Mouse (Mus musculus) midbrain, embryonic 12.5 days (tissue): ENCODE data around the gene Srrm4. TPM values are rescaled to one million over a fixed set of nuclear protein-coding genes. Genes with fewer than 3 reads are reported as not detected.

Source experiments
- ATAC-seq: fragments of 200-750 bp; cut with Nextera tagmentation; 2 replicates; pipeline ENCODE4 v1.8.0; 2017; ENCODE audit warnings: low read depth, moderate TSS enrichment, moderate library complexity; ENCODE audit not compliant: low FRiP score
- H3K27ac ChIP-seq: fragments of 300-500 bp; sonication (generic); replicated peaks from 2 replicates; pipeline ENCODE4 v1.5.1; 2016; ENCODE audit warnings: mild to moderate bottlenecking
- H3K27me3 ChIP-seq: fragments of 300-500 bp; sonication (generic); 2 replicates; pipeline ENCODE4 v1.6.1; 2016; ENCODE audit warnings: mild to moderate bottlenecking
- H3K36me3 ChIP-seq: fragments of 300-500 bp; sonication (generic); 2 replicates; pipeline ENCODE4 v1.6.1; 2016
- H3K4me1 ChIP-seq: fragments of 300-500 bp; sonication (generic); 2 replicates; pipeline ENCODE4 v1.6.1; 2016
- H3K4me2 ChIP-seq: fragments of 300-500 bp; sonication (generic); replicated peaks from 2 replicates; pipeline ENCODE4 v1.6.1; 2016; ENCODE audit warnings: mild to moderate bottlenecking, moderate library complexity
- H3K4me3 ChIP-seq: fragments of 300-500 bp; sonication (generic); 2 replicates; pipeline ENCODE4 v1.5.1; 2016; ENCODE audit warnings: mild to moderate bottlenecking
- H3K9ac ChIP-seq: fragments of 300-500 bp; sonication (generic); replicated peaks from 2 replicates; pipeline ENCODE4 v1.6.1; 2016; ENCODE audit warnings: mild to moderate bottlenecking, moderate library complexity
- H3K9me3 ChIP-seq: fragments of 300-500 bp; sonication (generic); 2 replicates; pipeline ENCODE4 v1.6.1; 2016; ENCODE audit warnings: mild to moderate bottlenecking
- WGBS: fragments of 180-500 bp; shearing (Covaris S2); methylation state at CpG from one replicate; pipeline ENCODE4 v1.1.7; 2016; 5-methylcytosine and 5-hydroxymethylcytosine counted together
- polyA plus RNA-seq: library from polyadenylated mRNA; unstranded; fragments of >200 nt; fragmentation: Nextera tagmentation; extraction: Ambion mirVana; gene quantifications from 2 replicates; pipeline ENCODE4 v1.2.1, GENCODE M21; 2016

Gene Srrm4
- polyA plus RNA-seq, 1 experiment from 2014 or later = 21.8 TPM

DNA sequence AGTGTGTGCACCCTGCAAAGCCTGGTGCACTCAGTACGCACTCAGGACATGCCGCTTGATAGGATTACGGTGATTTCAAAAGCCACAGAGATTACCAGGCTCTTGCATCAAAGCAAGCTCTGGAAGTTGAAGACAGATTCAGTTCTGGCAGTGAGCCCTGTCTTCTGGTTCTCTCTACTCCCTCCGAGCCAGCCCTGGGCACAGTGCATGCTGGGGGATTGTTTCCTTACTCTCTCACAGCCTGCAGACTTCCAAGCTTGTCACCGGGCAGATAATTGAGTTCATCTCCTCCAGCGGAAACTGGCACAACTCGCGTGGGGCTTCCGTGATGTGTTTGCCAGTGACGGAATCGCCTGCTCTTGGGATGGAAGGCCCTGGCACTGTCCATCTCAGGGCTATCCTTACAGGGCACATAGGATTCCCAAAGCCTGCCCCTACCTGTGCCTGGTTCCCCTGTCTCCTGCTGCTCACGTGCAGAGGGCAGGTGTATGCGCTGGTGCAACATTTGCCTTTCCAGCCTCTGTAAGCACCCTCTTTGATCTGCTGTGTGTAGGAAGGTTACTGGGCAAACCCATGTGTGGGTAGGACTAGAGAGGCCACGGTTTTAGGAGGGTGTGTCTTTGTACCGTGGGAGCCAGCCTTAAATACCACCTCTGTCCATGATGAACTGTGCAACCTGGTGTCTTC is 201.6 kb downstream of the Srrm4 start:
- Histone ChIP-seq H3K9ac (no peak overlapping the region), H3K36me3 (no peaks in the 10 kb centered on the region), H3K4me2 (no peak overlapping the region; the same call in 1 of the 2 replicates), H3K4me3 (no peak overlapping the region), H3K9me3 (no peaks in the 10 kb centered on the region), H3K4me1 (peaks cover 3% of the 10 kb centered on the region; the same call in 1 of the 2 replicates), H3K27ac (0 out of 2 replicates have a peak overlapping the region, but pooled peaks have one; percentile 11), H3K27me3 (peaks cover 5% of the 10 kb centered on the region; the same call in 1 of the 2 replicates)
- WGBS = 55% methylated on average over 15 of the region's 15 CpGs
- peak; percentile 58 for ATAC-seq

DNA sequence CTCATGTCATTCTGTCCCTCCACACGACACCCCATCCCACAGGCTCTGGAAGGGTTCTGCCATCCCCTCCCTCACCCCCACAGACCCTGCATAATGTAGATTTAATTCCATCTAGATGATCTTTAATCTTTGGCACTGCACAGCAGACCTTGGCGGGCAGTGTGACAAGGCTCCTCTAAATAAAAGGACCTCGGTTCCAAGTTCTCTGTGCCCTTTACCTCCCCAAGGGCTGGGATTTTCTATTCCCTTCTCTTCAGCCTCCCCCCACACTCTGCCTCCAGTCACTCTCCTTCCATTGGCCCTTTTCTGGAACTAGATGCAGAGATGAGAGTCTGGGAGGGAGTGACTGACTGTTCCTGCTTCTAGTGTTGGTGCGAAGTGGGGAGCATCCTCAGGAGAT is 202.3 kb downstream of the Srrm4 start:
- no peak overlapping the region for H3K4me2 ChIP-seq
- no peak overlapping the region for H3K9ac ChIP-seq
- H3K4me1 ChIP-seq = peaks cover 3% of the 10 kb centered on the region; the same call in 1 of the 2 replicates
- 61% methylated on average over 4 of the region's 4 CpGs for whole genome bisulfite sequencing
- no peak for ATAC-seq
- H3K27me3 ChIP-seq = peaks cover 5% of the 10 kb centered on the region; the same call in 1 of the 2 replicates
- H3K27ac ChIP-seq = 0 out of 2 replicates have a peak overlapping the region, but pooled peaks have one; percentile 11
- H3K36me3 ChIP-seq = no peaks in the 10 kb centered on the region
- H3K4me3 ChIP-seq = no peak overlapping the region
- H3K9me3 ChIP-seq = no peaks in the 10 kb centered on the region

Other genes starting within 250 kb of the Srrm4 start
- gene Hspb8, start 169.0 kb downstream of the Srrm4 start, polyA plus RNA-seq = 5.7 and 6.0 TPM in 2 replicates